Mouse (Mus musculus) neutrophil, adult 5-6 weeks (primary cell): Measurements from ENCODE around the gene Ift140. TPM values are rescaled to one million over a fixed set of nuclear protein-coding genes. Genes with fewer than 3 reads are reported as not detected.

Experiments
- ATAC-seq: fragments of 151-379, 151-347 bp; 2 replicates; pipeline ENCODE4 v1.8.0; 2017; ENCODE audit warnings: mild to moderate bottlenecking, moderate TSS enrichment; ENCODE audit not compliant: insufficient number of reproducible peaks, poor library complexity, low FRiP score, severe bottlenecking; ENCODE audit errors: extremely low read depth
- total RNA-seq: library from RNA; stranded (forward); fragments of 200-1000 nt; gene quantifications from 2 replicates; pipeline ENCODE4 v1.2.3, GENCODE M21; 2017

Gene Ift140
- total RNA-seq, 1 experiment from 2014 or later = 40.9 TPM

GRCm38 (mm10) chr17:25067442-25067851, 51.6 kb downstream of the Ift140 start:
- no peak for ATAC-seq

DNA sequence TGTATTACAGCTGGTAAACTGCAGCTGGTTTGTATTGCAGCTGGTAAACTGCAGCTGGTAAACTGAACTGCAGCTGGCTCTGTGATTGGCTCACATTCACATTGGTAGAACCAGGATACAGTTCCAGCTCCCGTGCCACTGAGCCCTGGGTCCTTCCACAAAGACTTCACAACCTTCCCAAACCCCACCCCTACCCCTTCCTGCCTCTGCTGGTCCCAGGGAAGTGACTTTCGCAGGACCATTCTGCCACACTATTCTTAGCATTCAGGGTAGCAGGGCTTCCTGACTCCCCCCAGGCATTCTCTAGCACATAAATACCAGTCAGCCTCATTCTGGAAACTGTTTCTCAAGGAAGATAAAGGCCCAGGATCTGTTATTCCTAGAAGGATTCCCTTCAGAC, 52.8 kb downstream of the Ift140 start:
- ATAC-seq = no peak

DNA sequence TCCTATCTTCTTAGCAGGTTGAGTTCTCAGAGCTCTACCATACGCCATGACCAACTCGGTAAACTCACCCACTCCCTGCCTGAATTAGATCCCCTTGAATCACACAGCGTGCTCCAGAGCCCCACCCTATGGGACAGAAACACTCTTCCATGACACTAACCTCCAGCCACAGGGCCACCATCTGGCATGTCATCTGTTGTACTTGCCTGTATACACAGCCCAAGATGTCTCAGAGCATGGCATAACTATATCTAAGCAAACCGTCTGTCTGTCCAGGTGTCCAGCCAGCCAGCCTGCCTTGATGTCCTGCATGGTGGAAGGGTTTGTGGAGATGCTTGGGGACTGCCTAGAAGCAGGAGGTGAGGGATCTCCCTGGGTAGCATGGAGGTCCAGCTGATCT, 61.0 kb downstream of the Ift140 start:
- ATAC-seq = no peak

DNA sequence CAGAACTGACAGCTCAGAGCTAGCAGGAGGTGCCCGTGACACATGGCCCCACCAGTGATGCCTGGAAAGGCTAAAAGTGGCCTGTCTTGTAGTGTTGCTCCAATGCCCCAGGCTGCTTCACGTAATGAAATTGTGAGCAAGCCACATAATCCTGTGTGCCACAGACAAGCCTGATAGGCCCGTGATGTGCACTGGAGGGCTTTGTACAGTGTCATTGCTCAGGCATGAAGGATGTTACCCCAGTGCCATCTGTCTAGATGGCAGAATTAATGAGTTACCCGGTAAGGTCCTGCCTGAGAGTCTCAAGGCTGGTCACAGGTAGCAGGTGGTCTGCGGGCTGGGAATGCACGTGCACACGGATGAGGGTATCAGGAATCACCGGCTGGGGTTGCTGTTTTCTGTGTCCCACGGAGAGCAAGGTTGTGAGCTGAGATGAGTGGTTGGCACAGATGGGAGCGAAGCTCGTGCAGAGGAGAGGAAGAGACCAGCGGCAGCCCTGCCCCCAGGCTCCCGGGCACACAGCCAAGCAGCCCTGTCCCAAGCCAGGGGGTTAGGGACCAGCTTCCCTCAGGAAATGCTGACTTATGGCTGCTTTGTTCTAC, 62.0 kb downstream of the Ift140 start:
- no peak for ATAC-seq

DNA sequence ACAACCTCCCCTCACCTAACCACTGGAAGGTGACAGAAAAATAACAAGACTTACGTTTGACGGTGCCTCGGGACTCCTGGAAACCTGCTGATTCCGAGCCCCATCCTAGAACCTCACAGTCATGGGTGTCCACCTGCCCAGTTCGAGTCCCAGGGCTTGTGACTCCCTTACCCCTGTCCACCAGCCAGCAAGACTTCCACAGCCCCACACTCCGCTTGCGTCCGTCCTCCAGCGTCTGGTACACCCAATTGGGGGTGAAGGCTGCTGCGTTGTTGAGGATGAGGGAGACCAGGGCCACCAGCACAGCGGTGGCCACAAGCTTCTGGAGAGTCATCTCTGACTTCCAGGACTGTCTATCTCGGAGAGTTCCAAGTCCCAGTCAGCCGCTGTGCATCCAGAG, 64.3 kb downstream of the Ift140 start:
- no peak for ATAC-seq

- no peak for ATAC-seq
Observed at GRCm38 (mm10) chr17:25080960-25081381, 65.1 kb downstream of the Ift140 start.

- no peak for ATAC-seq
Observed at GRCm38 (mm10) chr17:25082081-25082847, 66.4 kb downstream of the Ift140 start.

DNA sequence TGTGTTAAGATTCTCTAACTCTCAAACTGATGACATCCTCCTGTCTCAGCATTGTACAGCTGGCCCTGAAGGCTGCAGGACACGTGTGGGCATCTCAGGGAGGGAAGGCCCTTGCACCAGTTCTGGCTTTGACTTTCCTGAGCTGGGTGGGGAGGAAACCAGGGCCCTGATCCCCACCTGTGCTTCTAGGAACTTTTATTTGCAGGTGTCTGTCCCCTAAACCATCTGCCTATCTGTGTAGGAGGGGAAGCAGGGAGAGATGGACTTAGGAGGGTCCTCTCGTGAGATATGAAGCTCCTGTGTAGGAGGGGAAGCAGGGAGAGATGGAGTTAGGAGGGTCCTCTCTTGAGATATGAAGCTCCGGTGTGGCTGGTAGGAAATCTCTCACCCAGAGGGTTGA, 67.0 kb downstream of the Ift140 start:
- no peak for ATAC-seq

- no peak for ATAC-seq
Observed at GRCm38 (mm10) chr17:25083444-25083931, 67.6 kb downstream of the Ift140 start, which contains the start of gene Tmem204. Gene Tmem204 (minus strand): TSS chr17:25083591.

- no peak for ATAC-seq
Observed at GRCm38 (mm10) chr17:25084835-25085385, 69.0 kb downstream of the Ift140 start.

DNA sequence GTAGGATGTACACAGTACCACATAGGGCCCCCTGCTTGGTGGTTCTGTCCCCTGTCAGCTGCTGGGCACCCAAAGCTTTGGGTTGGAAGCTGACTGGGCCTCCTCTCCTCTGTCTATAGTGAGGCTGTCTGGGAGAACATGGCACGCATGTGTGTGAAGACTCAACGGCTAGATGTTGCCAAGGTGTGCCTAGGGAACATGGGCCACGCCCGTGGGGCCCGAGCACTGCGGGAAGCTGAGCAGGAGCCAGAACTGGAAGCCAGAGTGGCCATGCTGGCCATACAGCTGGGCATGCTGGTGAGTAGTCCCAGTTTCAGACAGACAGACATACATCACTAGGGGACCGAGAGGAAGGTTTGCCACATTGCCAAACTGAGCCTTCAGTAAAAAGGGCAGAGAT, 70.8 kb downstream of the Ift140 start:
- ATAC-seq = no peak

DNA sequence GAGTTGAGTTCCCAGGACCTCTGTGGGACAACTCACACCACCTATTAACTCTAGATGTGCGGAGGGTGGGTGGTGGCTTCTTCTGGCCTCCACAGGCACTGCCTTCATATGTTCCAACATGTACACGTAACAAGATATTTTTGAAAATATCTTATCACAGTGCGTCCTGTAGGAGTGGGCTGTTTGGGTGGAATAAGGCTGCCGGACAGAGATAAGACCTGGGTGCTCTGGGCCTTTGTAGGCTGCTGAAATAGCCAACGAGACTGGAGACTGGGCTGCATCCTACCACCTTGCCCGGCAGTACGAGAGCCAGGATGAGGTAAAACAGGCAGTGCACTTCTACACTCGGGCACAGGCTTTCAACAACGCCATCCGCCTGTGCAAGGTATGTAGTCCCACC, 73.3 kb downstream of the Ift140 start:
- no peak for ATAC-seq

- no peak for ATAC-seq
Observed at GRCm38 (mm10) chr17:25090450-25090849, 74.6 kb downstream of the Ift140 start.

DNA sequence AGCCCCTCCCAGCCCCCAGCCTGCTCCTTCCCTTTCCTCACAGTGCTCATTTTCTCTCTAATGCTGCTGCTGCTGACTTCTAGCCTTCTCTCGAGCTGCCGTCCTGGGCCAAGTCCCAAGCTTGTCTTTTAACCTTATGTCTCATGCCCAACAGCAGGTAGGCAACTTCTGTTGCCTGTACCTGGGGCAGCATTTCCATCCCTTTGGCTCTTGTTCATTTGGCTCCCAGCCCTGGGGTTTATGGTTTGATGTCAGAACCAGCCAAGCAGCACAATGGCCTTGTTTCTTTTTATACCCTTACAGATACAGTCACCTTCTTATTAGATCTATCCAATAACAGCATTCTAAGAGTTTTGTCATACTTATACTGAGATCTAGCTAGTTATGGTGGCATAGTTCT, 80.3 kb downstream of the Ift140 start:
- ATAC-seq = no peak

- ATAC-seq = no peak
Observed at GRCm38 (mm10) chr17:25100052-25100451, 84.2 kb downstream of the Ift140 start.

- no peak for ATAC-seq
Observed at GRCm38 (mm10) chr17:25101338-25101737, 85.5 kb downstream of the Ift140 start.

DNA sequence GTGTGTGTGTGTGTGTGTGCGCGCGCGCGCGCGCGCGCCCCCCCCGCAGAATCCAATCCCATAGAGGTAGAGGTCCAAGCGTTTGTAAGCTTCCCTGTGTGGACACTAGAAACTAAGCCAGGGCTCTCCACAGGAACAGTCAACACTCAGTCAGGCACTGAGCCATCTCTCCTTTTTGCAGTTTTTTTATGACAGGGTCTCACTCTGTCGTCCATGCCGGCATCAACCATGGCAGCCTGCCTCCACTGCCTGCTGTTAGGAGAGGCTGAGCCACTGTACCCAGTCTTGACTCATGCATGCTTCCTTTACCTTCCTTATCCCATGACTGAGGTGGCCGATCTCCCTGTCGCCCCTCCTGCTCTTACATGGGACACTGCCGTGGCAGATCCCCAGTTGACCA, 91.9 kb downstream of the Ift140 start:
- ATAC-seq = no peak

DNA sequence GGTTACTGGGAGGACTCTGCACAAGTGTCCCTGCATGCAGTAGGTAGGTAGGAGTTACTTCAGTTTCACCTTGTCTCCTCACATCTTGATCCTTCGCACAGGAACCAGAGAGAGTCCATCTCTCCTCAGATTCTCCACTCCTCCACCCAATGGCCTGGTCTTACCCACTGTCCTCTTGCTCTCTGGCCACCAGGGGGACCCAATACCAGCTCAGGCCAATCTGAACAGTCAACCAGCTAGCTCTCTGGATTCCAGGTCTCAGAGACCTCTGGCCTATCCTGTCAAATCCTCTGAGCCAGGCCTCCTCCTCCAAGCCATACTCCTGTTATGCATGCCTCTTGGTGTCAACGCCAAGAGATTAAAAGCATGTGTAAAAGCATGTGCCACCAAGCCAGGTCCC, 93.7 kb downstream of the Ift140 start:
- ATAC-seq = no peak

GRCm38 (mm10) chr17:25110590-25110989, 94.7 kb downstream of the Ift140 start:
- ATAC-seq = no peak

GRCm38 (mm10) chr17:25111220-25111619, 95.3 kb downstream of the Ift140 start:
- ATAC-seq = no peak
